Mouse (Mus musculus) intestine, postnatal 0 days (tissue): ENCODE data around the gene Tspo. TPM values are rescaled to one million over a fixed set of nuclear protein-coding genes. Genes with fewer than 3 reads are reported as not detected.

Experiments
- ATAC-seq: fragments of 200-750 bp; cut with Nextera tagmentation; 2 replicates; pipeline ENCODE4 v1.8.0; 2017; ENCODE audit warnings: mild to moderate bottlenecking, moderate TSS enrichment, moderate library complexity
- H3K27ac ChIP-seq: fragments of 300-500 bp; sonication (generic); 2 replicates; pipeline ENCODE4 v1.5.1; 2014; ENCODE audit warnings: mild to moderate bottlenecking, low read depth, low read length, moderate library complexity
- H3K27me3 ChIP-seq: fragments of 300-500 bp; sonication (generic); replicated peaks from 2 replicates; pipeline ENCODE4 v1.6.1; 2014; ENCODE audit warnings: low read length, mixed read lengths; ENCODE audit not compliant: control insufficient read depth, insufficient read depth
- H3K36me3 ChIP-seq: fragments of 300-500 bp; sonication (generic); 2 replicates; pipeline ENCODE4 v1.6.1; 2014; ENCODE audit warnings: mild to moderate bottlenecking, moderate library complexity; ENCODE audit not compliant: control insufficient read depth, insufficient read depth
- H3K4me1 ChIP-seq: fragments of 300-500 bp; sonication (generic); replicated peaks from 2 replicates; pipeline ENCODE4 v1.6.1; 2014; ENCODE audit warnings: antibody characterized with exemption, low read length, mixed read lengths; ENCODE audit not compliant: control insufficient read depth, insufficient read depth
- H3K4me2 ChIP-seq: fragments of 300-500 bp; sonication (generic); replicated peaks from 2 replicates; pipeline ENCODE4 v1.6.1; 2014; ENCODE audit warnings: low read depth, mild to moderate bottlenecking, moderate library complexity
- H3K4me3 ChIP-seq: fragments of 300-500 bp; sonication (generic); 2 replicates; pipeline ENCODE4 v1.5.1; 2014; ENCODE audit warnings: low read depth, low read length
- H3K9ac ChIP-seq: fragments of 300-500 bp; sonication (generic); 2 replicates; pipeline ENCODE4 v1.6.1; 2014; ENCODE audit warnings: mild to moderate bottlenecking, low read depth, low read length
- H3K9me3 ChIP-seq: fragments of 300-500 bp; sonication (generic); 2 replicates; pipeline ENCODE4 v1.6.1; 2016; ENCODE audit warnings: mixed run types; ENCODE audit not compliant: control insufficient read depth
- CTCF ChIP-seq: sonication (generic); IDR thresholded peaks from 2 replicates; pipeline ENCODE4 v1.5.1; 2016; ENCODE audit warnings: low read depth, mild to moderate bottlenecking, control low read depth, antibody characterized with exemption, moderate library complexity
- WGBS: fragments of 180-500 bp; shearing (Covaris S2); extraction: QIAGEN DNeasy Blood & Tissue Kit; methylation state at CpG from one replicate; pipeline ENCODE4 v1.1.7; 2014; 5-methylcytosine and 5-hydroxymethylcytosine counted together
- polyA plus RNA-seq: library from polyadenylated mRNA; unstranded; fragments of >200 nt; fragmentation: Nextera tagmentation; extraction: Ambion mirVana; gene quantifications from 2 replicates; pipeline ENCODE4 v1.2.1, GENCODE M21; 2015

Tspo gene
- polyA plus RNA-seq, 1 experiment from 2014 or later, result 118 TPM

DNA sequence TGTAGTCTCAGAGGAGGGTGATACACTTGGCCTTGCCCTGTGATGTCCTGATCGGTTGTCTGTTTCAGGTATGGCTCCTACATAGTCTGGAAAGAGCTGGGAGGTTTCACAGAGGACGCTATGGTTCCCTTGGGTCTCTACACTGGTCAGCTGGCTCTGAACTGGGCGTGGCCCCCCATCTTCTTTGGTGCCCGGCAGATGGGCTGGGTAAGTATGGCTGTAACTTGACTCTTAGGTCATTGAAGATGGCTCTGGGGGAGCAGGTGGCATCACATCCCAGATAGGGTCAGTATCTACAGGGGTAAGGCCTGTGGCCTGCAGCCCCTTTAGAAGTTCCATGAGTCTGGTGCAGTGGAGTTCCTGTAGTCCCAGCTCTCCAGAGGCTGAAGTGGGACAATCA lies 8.7 kb downstream of the Tspo start:
- H3K36me3 ChIP-seq, result peaks cover 34% of the 10 kb centered on the region
- no peak overlapping the region for H3K4me2 ChIP-seq
- 83% methylated on average over 4 of the region's 4 CpGs for WGBS
- H3K4me1 ChIP-seq, result no peaks in the 10 kb centered on the region
- no peak overlapping the region for H3K27ac ChIP-seq
- no peak for ATAC-seq
- no peaks in the 10 kb centered on the region for H3K9me3 ChIP-seq
- no peaks in the 10 kb centered on the region for H3K27me3 ChIP-seq
- no peak overlapping the region for H3K9ac ChIP-seq
- no peak overlapping the region for H3K4me3 ChIP-seq
- TF ChIP-seq CTCF, result no peak

GRCm38 (mm10) chr15:83573606-83574005 lies 10.2 kb downstream of the Tspo start:
- ATAC-seq, result no peak
- 96% methylated on average over 12 of the region's 12 CpGs for WGBS
- no peak for TF ChIP-seq CTCF

GRCm38 (mm10) chr15:83574731-83575351 lies 11.4 kb downstream of the Tspo start:
- TF ChIP-seq CTCF, result no peak
- Histone ChIP-seq H3K9me3 (no peaks in the 10 kb centered on the region), H3K4me1 (no peaks in the 10 kb centered on the region), H3K27me3 (no peaks in the 10 kb centered on the region), H3K36me3 (peaks cover 55% of the 10 kb centered on the region), H3K4me2 (no peak overlapping the region), H3K4me3 (no peak overlapping the region), H3K27ac (no peak overlapping the region), H3K9ac (no peak overlapping the region)
- WGBS, result 81% methylated on average over 6 of the region's 6 CpGs
- no peak for ATAC-seq

More at GRCm38 (mm10) chr15:83573606-83574005, 10.2 kb downstream of the Tspo start:
- no peaks in the 10 kb centered on the region for H3K27me3 ChIP-seq
- H3K4me3 ChIP-seq, result no peak overlapping the region
- no peaks in the 10 kb centered on the region for H3K9me3 ChIP-seq
- peaks cover 46% of the 10 kb centered on the region for H3K36me3 ChIP-seq
- H3K27ac ChIP-seq, result no peak overlapping the region
- H3K9ac ChIP-seq, result no peak overlapping the region
- H3K4me2 ChIP-seq, result no peak overlapping the region
- H3K4me1 ChIP-seq, result no peaks in the 10 kb centered on the region

- H3K4me3 ChIP-seq, result no peak overlapping the region
- no peaks in the 10 kb centered on the region for H3K27me3 ChIP-seq
- TF ChIP-seq CTCF, result no peak
- H3K9ac ChIP-seq, result no peak overlapping the region
- H3K36me3 ChIP-seq, result peaks cover 62% of the 10 kb centered on the region
- H3K27ac ChIP-seq, result no peak overlapping the region
- H3K9me3 ChIP-seq, result no peaks in the 10 kb centered on the region
- 91% methylated on average over 8 of the region's 8 CpGs for WGBS
- no peak for ATAC-seq
- no peak overlapping the region for H3K4me2 ChIP-seq
- no peaks in the 10 kb centered on the region for H3K4me1 ChIP-seq
These were observed 12.2 kb downstream of the Tspo start for GRCm38 (mm10) chr15:83575543-83575942.

DNA sequence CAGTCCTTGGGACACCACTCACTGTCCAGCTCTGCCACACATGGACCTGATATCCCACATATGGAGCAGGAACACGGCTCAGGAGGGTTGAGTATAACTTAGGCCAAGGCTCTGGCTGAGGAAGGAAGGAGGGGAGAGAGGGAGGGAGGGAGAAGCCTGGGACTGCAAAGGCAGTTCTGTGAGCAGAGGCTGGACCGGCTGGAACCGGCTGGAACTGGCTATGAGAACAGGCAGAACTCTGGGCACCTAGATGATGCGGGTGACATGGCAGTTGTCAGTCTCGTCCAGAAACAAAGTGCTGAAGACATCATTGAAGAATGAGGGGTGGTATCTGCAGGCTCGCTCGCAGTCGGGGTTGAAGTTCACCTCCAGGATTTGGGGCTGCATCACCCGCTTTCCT lies 13.3 kb downstream of the Tspo start:
- WGBS, result 87% methylated on average over 9 of the region's 9 CpGs
- peaks cover 73% of the 10 kb centered on the region for H3K36me3 ChIP-seq
- TF ChIP-seq CTCF, result no peak

GRCm38 (mm10) chr15:83582931-83583330 lies 19.5 kb downstream of the Tspo start:
- no peak for ATAC-seq
- Histone ChIP-seq H3K4me1 (no peaks in the 10 kb centered on the region), H3K36me3 (peaks cover 61% of the 10 kb centered on the region), H3K27me3 (no peaks in the 10 kb centered on the region), H3K27ac (no peak overlapping the region), H3K4me3 (no peak overlapping the region), H3K4me2 (no peak overlapping the region), H3K9ac (no peak overlapping the region), H3K9me3 (no peaks in the 10 kb centered on the region)
- no peak for TF ChIP-seq CTCF
- 82% methylated on average over 4 of the region's 4 CpGs for WGBS

More for the DNA sequence above, 13.3 kb downstream of the Tspo start:
- no peak overlapping the region for H3K4me3 ChIP-seq
- no peaks in the 10 kb centered on the region for H3K27me3 ChIP-seq
- no peak overlapping the region for H3K27ac ChIP-seq
- no peaks in the 10 kb centered on the region for H3K9me3 ChIP-seq
- H3K9ac ChIP-seq, result no peak overlapping the region
- ATAC-seq, result no peak
- no peak overlapping the region for H3K4me2 ChIP-seq
- H3K4me1 ChIP-seq, result no peaks in the 10 kb centered on the region
